Mouse (Mus musculus): ENCODE results near the gene Slc30a6. TPM values are rescaled to one million over a fixed set of nuclear protein-coding genes. Genes with fewer than 3 reads are reported as not detected.

The Slc30a6 gene
- polyA plus RNA-seq, 1 experiment from 2014 or later: 39.4 TPM

DNA sequence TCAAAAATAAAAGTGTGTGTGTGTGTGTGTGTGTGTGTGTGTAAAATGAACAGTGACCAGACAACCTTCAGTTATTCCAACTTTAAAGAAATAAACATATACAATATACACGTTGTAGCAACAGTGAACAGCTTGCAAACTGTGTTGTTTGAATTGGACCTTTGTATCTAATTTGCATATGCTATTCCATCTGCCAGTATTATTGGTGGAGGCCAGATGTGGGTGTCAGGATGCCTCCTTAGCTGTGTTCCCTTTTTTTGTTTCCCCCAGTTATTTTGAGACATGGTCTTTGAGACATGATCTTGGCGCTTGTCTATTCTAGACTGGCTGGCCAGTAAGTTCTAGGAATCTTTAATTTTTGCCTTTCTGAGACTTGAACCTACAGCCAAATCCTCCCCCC lies 1.8 kb downstream of the Slc30a6 start:
- WGBS: 78% methylated on average over 2 of the region's 2 CpGs
- Histone ChIP-seq H3K4me2 (replicated peaks; ENCODE audit: low read depth, low read length) (no peak overlapping the region; the same call in 1 of the 2 replicates), H3K27ac (ENCODE audit: low read length) (no peak overlapping the region)

DNA sequence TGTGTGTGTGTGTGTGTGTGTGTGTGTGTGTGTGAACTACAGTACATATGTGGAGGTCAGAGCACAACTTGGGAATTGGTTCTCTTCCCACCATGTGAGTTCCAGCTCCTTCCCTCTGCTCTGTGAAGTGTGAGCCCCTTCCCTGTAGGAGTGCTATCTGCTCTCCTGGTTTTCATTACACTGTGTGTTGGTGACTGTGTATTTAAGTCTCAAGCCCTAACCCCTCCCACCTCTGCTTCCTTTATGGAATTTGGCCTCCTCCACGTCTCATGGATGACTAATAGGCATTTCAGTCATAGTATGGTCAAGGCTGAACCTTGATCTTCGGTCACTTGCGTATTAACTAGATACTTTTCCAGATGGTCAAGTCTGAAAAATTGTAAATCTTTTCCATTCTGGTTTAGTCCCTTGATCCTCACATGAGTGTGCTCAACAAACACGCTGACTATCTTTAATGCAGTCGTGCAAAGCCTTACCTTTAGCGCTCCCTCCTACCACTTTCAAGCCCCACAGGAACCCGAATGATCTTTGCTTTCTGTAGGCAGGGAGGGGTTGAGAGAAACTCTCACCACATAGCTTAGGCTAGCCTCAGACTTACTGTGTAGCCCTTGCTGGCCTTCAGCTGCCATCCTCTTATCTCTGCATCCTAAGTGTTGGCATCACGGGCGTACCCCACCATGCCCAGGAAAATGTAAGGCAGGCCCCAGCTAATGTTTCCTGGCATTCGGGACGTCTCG lies 7.2 kb downstream of the Slc30a6 start:
- no peaks in the 10 kb centered on the region for H3K9me3 ChIP-seq (ENCODE audit: control insufficient read depth, low read depth, low read length)
- 92% methylated on average over 12 of the region's 12 CpGs for WGBS
- no peaks in the 10 kb centered on the region for H3K4me1 ChIP-seq (ENCODE audit: control insufficient read depth, insufficient read depth, low read length)
- no peak overlapping the region for H3K4me2 ChIP-seq (replicated peaks; ENCODE audit: low read depth, low read length)
- peaks cover 26% of the 10 kb centered on the region for H3K36me3 ChIP-seq (ENCODE audit: control insufficient read depth, insufficient read depth, low read length)
- no peaks in the 10 kb centered on the region for H3K27me3 ChIP-seq (ENCODE audit: control insufficient read depth, insufficient read depth, low read length)
- ATAC-seq (ENCODE audit: insufficient number of reproducible peaks, insufficient read depth, low FRiP score, low read depth): no peak
- H3K9ac ChIP-seq (replicated peaks; ENCODE audit: low read depth, low read length): no peak overlapping the region
- no peak overlapping the region for H3K4me3 ChIP-seq (ENCODE audit: low read depth, low read length)
- no peak overlapping the region for H3K27ac ChIP-seq (ENCODE audit: low read length)

More for the DNA sequence above, 1.8 kb downstream of the Slc30a6 start:
- Histone ChIP-seq H3K4me3 (ENCODE audit: low read depth, low read length) (no peak overlapping the region), H3K9me3 (ENCODE audit: control insufficient read depth, low read depth, low read length) (no peaks in the 10 kb centered on the region), H3K36me3 (ENCODE audit: control insufficient read depth, insufficient read depth, low read length) (peaks cover 3% of the 10 kb centered on the region; the same call in 1 of the 2 replicates), H3K9ac (replicated peaks; ENCODE audit: low read depth, low read length) (no peak overlapping the region), H3K4me1 (ENCODE audit: control insufficient read depth, insufficient read depth, low read length) (0 out of 2 replicates have a peak, but pooled peaks cover 4% of the 10 kb centered on the region), H3K27me3 (ENCODE audit: control insufficient read depth, insufficient read depth, low read length) (no peaks in the 10 kb centered on the region)
- ATAC-seq (ENCODE audit: insufficient number of reproducible peaks, insufficient read depth, low FRiP score, low read depth): no peak

DNA sequence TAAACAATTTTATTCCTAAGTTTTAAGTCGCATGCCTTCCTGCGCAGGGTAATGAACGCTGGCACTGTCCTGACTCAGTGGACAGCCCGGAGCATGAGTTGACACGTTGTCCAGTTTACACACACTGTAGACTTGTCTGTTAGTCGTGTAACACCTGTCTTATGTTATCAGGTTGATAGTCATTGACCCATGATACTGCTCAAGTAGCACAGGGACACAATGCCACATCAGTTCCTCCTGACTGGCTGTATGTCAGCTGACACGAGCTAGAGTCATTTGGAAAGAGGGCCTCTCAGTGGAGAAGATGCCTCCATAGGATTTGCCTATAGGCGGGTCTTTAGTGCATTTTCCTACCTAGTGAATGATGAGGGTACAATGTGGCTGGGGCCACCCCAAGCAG lies 11.1 kb downstream of the Slc30a6 start:
- no peak for ATAC-seq (ENCODE audit: insufficient number of reproducible peaks, insufficient read depth, low FRiP score, low read depth)
- Histone ChIP-seq H3K4me2 (replicated peaks; ENCODE audit: low read depth, low read length) (no peak overlapping the region), H3K36me3 (ENCODE audit: control insufficient read depth, insufficient read depth, low read length) (peaks cover 45% of the 10 kb centered on the region), H3K27me3 (ENCODE audit: control insufficient read depth, insufficient read depth, low read length) (no peaks in the 10 kb centered on the region), H3K9ac (replicated peaks; ENCODE audit: low read depth, low read length) (no peak overlapping the region), H3K27ac (ENCODE audit: low read length) (no peak overlapping the region), H3K9me3 (ENCODE audit: control insufficient read depth, low read depth, low read length) (no peaks in the 10 kb centered on the region), H3K4me3 (ENCODE audit: low read depth, low read length) (no peak overlapping the region), H3K4me1 (ENCODE audit: control insufficient read depth, insufficient read depth, low read length) (no peaks in the 10 kb centered on the region)
- 85% methylated on average over 8 of the region's 8 CpGs for WGBS

DNA sequence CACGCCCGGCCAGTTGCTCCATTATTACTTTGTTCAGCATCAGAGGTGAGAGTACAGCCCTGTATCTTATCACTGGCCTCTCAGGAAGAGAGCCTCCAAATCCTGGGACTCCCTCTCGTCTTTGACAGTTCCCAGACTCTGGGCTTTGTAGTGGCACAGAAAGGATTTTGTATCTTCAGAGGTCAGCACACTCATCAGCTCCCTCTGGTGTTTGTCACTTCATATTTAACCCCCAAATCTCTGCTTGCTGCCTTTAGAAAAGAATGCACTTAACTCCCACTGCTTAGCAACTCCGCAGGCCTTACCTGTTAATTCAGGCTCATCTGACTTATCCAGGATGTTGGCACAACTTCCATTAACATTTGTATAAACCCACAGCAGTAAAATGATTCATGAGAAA lies 14.3 kb downstream of the Slc30a6 start:
- Histone ChIP-seq H3K9ac (replicated peaks; ENCODE audit: low read depth, low read length) (no peak overlapping the region), H3K9me3 (ENCODE audit: control insufficient read depth, low read depth, low read length) (no peaks in the 10 kb centered on the region), H3K27me3 (ENCODE audit: control insufficient read depth, insufficient read depth, low read length) (no peaks in the 10 kb centered on the region), H3K27ac (ENCODE audit: low read length) (no peak overlapping the region), H3K36me3 (ENCODE audit: control insufficient read depth, insufficient read depth, low read length) (peaks cover 55% of the 10 kb centered on the region), H3K4me3 (ENCODE audit: low read depth, low read length) (no peak overlapping the region), H3K4me2 (replicated peaks; ENCODE audit: low read depth, low read length) (no peak overlapping the region), H3K4me1 (ENCODE audit: control insufficient read depth, insufficient read depth, low read length) (no peaks in the 10 kb centered on the region)
- no peak for ATAC-seq (ENCODE audit: insufficient number of reproducible peaks, insufficient read depth, low FRiP score, low read depth)
- WGBS: 62% methylated on average over 4 of the region's 4 CpGs

DNA sequence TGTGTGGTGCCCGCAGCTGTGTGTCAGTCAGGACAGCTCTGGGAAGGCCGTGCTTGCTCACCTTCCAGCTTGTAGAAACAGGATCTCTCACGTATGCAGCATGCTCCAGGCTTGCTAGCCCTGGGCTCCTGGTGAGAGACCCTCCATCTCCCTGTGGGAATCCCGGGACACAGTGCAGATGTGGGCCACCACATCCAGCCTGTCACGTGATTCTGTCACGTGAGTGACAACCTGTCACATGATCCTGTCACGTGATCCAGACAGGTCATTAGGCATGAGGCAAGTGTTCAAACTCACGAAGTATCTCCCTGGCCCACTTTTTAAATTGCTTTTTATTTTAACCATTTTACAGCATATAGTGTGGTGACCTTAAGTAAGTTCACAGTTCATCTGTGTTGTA lies 17.9 kb downstream of the Slc30a6 start:
- no peak for ATAC-seq (ENCODE audit: insufficient number of reproducible peaks, insufficient read depth, low FRiP score, low read depth)
- H3K4me3 ChIP-seq (ENCODE audit: low read depth, low read length): no peak overlapping the region
- H3K9me3 ChIP-seq (ENCODE audit: control insufficient read depth, low read depth, low read length): no peaks in the 10 kb centered on the region
- 86% methylated on average over 8 of the region's 8 CpGs for WGBS
- no peaks in the 10 kb centered on the region for H3K27me3 ChIP-seq (ENCODE audit: control insufficient read depth, insufficient read depth, low read length)
- H3K9ac ChIP-seq (replicated peaks; ENCODE audit: low read depth, low read length): no peak overlapping the region
- no peak overlapping the region for H3K27ac ChIP-seq (ENCODE audit: low read length)
- peaks cover 63% of the 10 kb centered on the region for H3K36me3 ChIP-seq (ENCODE audit: control insufficient read depth, insufficient read depth, low read length)
- H3K4me1 ChIP-seq (ENCODE audit: control insufficient read depth, insufficient read depth, low read length): no peaks in the 10 kb centered on the region
- H3K4me2 ChIP-seq (replicated peaks; ENCODE audit: low read depth, low read length): no peak overlapping the region

DNA sequence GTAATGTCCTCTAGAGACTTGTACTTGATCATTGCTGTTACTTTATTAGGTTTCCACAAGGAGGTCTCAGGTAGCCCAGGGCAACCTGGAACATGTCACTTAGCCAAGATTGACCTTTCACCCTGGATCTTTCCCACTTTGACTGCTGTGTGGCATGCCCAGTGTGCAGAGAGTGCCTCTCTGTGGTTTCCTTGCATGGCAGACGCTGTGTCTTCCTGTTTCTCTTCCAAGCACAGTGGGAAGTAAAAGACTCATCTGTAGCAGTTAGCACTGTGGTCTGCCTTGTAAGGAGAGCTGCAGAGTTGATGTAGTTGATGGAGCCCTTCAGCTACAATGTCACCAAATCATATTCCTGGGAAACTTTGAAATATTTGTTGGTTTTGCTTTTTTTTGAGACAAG lies 19.3 kb downstream of the Slc30a6 start:
- Histone ChIP-seq H3K27ac (ENCODE audit: low read length) (no peak overlapping the region), H3K36me3 (ENCODE audit: control insufficient read depth, insufficient read depth, low read length) (peaks cover 64% of the 10 kb centered on the region), H3K27me3 (ENCODE audit: control insufficient read depth, insufficient read depth, low read length) (no peaks in the 10 kb centered on the region), H3K4me2 (replicated peaks; ENCODE audit: low read depth, low read length) (no peak overlapping the region), H3K9me3 (ENCODE audit: control insufficient read depth, low read depth, low read length) (no peaks in the 10 kb centered on the region), H3K4me3 (ENCODE audit: low read depth, low read length) (no peak overlapping the region), H3K9ac (replicated peaks; ENCODE audit: low read depth, low read length) (no peak overlapping the region), H3K4me1 (ENCODE audit: control insufficient read depth, insufficient read depth, low read length) (no peaks in the 10 kb centered on the region)
- ATAC-seq (ENCODE audit: insufficient number of reproducible peaks, insufficient read depth, low FRiP score, low read depth): no peak
- 84% methylated on average over 1 of the region's 1 CpGs for WGBS

DNA sequence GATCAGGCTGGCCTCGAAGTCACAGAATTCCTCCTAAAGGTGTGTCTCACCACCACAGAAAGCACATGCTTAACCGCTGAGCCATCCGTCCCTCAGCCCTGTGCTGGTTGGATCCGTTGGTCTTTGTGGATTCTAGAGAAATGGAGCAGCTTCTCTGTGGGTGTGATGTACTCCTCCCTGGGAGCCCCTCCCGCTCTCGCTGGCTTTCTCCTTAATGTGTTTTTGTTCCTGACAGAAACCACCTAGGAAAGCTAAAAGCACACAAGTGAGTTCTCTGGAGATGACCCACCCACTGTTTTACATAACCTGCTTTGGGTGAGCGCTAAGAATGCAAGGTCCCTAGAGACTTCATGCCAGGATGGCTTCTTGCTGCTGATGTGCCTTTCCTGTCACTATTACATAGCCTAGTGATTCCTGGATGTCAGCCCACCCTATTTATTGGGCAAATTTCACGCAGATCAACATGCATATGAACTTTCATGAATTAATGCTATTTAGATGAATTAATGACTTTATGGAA lies 21.5 kb downstream of the Slc30a6 start:
- Histone ChIP-seq H3K9me3 (ENCODE audit: control insufficient read depth, low read depth, low read length) (no peaks in the 10 kb centered on the region), H3K4me2 (replicated peaks; ENCODE audit: low read depth, low read length) (no peak overlapping the region), H3K36me3 (ENCODE audit: control insufficient read depth, insufficient read depth, low read length) (peaks cover 65% of the 10 kb centered on the region), H3K27me3 (ENCODE audit: control insufficient read depth, insufficient read depth, low read length) (no peaks in the 10 kb centered on the region), H3K27ac (ENCODE audit: low read length) (no peak overlapping the region), H3K9ac (replicated peaks; ENCODE audit: low read depth, low read length) (no peak overlapping the region), H3K4me1 (ENCODE audit: control insufficient read depth, insufficient read depth, low read length) (no peaks in the 10 kb centered on the region), H3K4me3 (ENCODE audit: low read depth, low read length) (no peak overlapping the region)
- ATAC-seq (ENCODE audit: insufficient number of reproducible peaks, insufficient read depth, low FRiP score, low read depth): no peak
- WGBS: 93% methylated on average over 8 of the region's 8 CpGs

DNA sequence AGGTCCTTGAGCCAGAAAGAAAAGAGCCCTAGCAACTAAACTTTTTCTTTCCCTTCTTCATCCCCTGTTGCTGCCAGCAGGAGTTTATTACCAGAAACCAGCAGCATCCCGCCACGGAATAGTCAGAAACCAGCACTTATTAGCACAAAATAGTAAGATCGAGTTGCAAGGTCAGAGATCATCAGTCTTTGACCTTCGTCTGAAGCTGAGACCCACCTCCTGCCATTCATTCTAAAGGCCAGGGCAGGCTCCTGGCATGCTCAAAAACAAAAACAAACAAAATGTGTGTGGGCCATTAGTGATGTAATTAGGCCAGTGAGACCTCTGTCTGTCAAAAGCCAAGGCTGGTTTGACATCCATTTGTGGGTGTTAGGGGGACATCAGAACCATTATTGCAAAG lies 22.8 kb downstream of the Slc30a6 start:
- peaks cover 61% of the 10 kb centered on the region for H3K36me3 ChIP-seq (ENCODE audit: control insufficient read depth, insufficient read depth, low read length)

DNA sequence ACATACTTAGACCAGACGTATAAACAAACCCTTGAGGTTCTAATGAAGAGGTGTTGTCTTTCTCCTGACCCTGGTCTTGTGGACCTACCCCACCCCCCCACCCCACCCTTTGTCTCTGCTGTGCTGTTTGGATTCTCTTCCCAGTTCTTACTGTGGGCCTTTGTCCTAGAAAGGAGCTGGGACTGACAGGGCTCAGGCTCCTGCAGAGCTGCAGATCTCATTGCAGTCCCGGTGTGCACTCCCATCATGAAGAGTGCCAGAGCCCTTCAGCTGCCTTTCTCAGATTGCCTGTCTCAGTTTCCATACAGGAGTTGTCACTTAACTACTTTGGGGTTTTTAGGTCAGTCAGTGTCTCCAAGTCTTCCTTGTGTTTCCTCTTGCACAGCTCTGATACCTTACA lies 25.2 kb downstream of the Slc30a6 start:
- peaks cover 50% of the 10 kb centered on the region for H3K36me3 ChIP-seq (ENCODE audit: control insufficient read depth, insufficient read depth, low read length)
- no peak overlapping the region for H3K9ac ChIP-seq (replicated peaks; ENCODE audit: low read depth, low read length)
- H3K4me3 ChIP-seq (ENCODE audit: low read depth, low read length): no peak overlapping the region
- ATAC-seq (ENCODE audit: insufficient number of reproducible peaks, insufficient read depth, low FRiP score, low read depth): no peak
- no peak overlapping the region for H3K4me2 ChIP-seq (replicated peaks; ENCODE audit: low read depth, low read length)
- H3K4me1 ChIP-seq (ENCODE audit: control insufficient read depth, insufficient read depth, low read length): no peaks in the 10 kb centered on the region
- H3K27ac ChIP-seq (ENCODE audit: low read length): no peak overlapping the region
- no peaks in the 10 kb centered on the region for H3K27me3 ChIP-seq (ENCODE audit: control insufficient read depth, insufficient read depth, low read length)
- H3K9me3 ChIP-seq (ENCODE audit: control insufficient read depth, low read depth, low read length): no peaks in the 10 kb centered on the region
- 75% methylated on average over 2 of the region's 2 CpGs for WGBS

More for the DNA sequence above, 22.8 kb downstream of the Slc30a6 start:
- Histone ChIP-seq H3K9ac (replicated peaks; ENCODE audit: low read depth, low read length) (no peak overlapping the region), H3K27ac (ENCODE audit: low read length) (no peak overlapping the region), H3K4me1 (ENCODE audit: control insufficient read depth, insufficient read depth, low read length) (no peaks in the 10 kb centered on the region), H3K4me3 (ENCODE audit: low read depth, low read length) (no peak overlapping the region), H3K9me3 (ENCODE audit: control insufficient read depth, low read depth, low read length) (no peaks in the 10 kb centered on the region), H3K4me2 (replicated peaks; ENCODE audit: low read depth, low read length) (no peak overlapping the region), H3K27me3 (ENCODE audit: control insufficient read depth, insufficient read depth, low read length) (no peaks in the 10 kb centered on the region)
- WGBS: 42% methylated on average over 4 of the region's 4 CpGs
- ATAC-seq (ENCODE audit: insufficient number of reproducible peaks, insufficient read depth, low FRiP score, low read depth): no peak

All from stomach, embryonic 14.5 days (tissue).